Mouse (Mus musculus) ZHBTc4 (cell line): ENCODE data around the gene Nphp4.

Source experiments
- DNase-seq: peaks from one replicate; pipeline ENCODE4 v3.0.0-alpha.2; 2011; ENCODE audit warnings: low read depth, low spot score

Gene Nphp4

GRCm38 (mm10) chr4:152476427-152477023 lies at the start of gene Nphp4:
TSS of gene Nphp4 (plus strand) at chr4:152476706.
- no peak for DNase-seq

DNA sequence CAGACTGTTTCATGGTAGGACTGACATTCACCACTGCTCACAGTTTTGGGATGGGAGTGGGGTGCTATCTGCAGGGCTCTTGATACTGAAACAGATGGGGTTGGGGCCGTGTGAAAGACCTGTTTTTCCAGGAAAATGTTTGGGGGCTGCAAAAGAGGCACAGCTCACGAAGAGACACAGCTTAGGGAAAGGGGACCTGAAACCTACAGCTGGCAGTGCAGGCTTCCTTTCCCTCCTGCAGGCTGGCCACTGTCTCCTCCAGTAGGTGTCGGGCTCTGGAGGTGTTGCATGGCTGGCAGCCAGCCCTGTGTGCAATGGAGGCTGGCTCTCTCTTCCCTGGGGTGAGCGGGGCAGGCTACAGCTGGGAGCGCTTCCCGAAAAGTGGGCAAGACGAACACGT lies 48.2 kb upstream of the Nphp4 start:
- DNase-seq, result no peak

- peak; percentile 70 for DNase-seq
These were observed 44.2 kb upstream of the Nphp4 start for GRCm38 (mm10) chr4:152432308-152432707.

DNA sequence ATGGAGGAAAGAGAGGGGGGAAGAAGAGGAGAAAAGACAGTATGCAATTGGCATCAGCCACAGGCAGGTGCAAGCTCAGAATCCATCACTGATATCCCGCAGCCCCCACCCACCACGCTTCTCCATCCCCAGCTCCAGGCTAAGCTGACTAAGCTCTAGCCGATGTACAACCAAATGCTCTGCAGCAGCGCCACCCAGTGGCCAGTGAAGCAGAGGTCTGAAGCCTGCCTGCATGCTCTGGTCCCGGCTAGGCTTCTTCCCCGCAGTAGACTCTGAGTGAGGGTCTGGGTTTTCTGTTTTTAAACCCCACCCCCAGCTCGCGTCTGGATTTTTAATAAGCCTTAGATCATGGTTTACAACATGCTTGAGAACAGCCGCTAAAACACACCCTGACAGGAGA lies 41.7 kb upstream of the Nphp4 start:
- DNase-seq, result peak; percentile 93

- peak; percentile 73 for DNase-seq
These were observed 41.3 kb upstream of the Nphp4 start for GRCm38 (mm10) chr4:152435255-152435654.

DNA sequence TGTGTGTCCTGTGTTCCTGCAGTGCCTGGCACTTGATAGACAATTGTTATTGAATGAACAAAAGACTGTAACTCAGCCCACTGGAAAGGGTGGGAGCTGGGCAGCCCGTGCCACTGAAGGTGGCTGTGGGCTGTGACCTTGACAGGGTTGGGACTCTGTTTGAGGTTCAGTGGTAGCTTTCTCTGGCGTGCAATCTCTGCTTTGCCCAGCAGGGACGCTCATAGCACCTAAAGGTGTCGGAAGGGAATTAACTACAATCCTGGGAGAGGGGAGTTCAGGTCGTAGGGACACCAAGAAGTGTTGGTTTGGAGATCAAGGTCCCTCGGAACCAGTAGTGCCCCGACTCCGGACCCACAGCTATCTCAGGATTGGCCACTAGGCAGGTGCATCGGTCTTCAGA lies 35.6 kb upstream of the Nphp4 start:
- DNase-seq, result peak; percentile 72

GRCm38 (mm10) chr4:152441536-152441935 lies 35.0 kb upstream of the Nphp4 start:
- DNase-seq, result peak; percentile 42

GRCm38 (mm10) chr4:152446178-152446577 lies 30.3 kb upstream of the Nphp4 start:
- DNase-seq, result no peak

- DNase-seq, result peak; percentile 24
These were observed 28.5 kb upstream of the Nphp4 start for GRCm38 (mm10) chr4:152447731-152448665.

DNA sequence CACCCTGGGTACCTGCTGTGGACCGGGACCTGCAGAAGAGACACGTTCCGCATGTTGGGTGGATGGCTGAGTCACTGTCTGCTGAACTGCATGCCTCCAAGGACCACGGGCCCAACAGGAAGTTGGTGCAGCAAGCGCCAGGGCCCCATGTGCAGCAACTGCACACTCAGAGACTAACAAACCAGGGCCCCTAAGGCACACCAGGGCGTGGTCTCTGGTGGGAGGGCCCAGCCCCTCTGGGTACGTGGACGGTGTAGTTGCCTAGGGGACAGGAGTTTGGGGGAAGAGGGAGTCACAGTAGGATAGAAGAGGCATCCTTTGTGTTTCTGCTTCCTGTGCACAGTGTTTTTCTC lies 27.9 kb upstream of the Nphp4 start:
- DNase-seq, result peak; percentile 42

DNA sequence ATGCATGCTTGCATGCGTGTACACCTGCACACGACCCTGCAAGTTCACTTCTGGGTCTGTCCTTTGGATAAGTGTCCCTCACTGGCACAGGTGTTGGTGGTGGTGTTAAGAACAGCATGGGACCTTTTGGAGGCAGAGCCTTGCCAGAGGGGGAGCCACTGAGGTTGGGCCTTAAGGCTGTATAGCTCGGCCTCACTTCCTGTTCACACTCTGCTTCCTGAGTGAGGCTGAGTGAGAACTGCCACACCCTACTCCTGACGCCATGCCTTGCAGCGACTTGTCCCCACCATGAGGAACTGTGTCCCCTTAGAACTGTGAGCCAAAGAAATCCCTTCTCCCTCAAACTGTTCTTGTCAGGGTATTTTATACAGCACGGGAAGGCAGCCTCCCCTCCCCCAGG lies 25.1 kb upstream of the Nphp4 start:
- peak; percentile 54 for DNase-seq

DNA sequence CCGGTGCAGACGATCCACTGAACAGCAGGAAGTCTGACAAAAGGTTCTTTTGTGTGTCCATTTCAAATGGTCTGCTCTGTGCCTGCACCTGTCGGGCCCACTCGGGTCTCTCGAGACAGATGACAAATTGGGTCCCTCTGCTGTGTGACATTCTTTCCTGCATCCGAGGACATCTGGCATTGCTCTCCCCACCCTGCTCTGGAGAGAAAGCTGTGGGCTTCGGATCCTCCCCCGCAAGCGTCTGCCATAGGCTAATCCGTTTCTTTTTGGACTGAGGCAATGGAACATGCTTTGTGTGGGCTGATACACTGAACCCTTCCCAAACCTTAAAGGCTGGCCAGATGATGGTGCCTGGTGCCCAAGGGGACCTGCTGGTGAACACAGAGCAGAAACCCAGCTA lies 23.4 kb upstream of the Nphp4 start:
- no peak for DNase-seq

GRCm38 (mm10) chr4:152454153-152454552 lies 22.4 kb upstream of the Nphp4 start:
- no peak for DNase-seq

- DNase-seq, result no peak
These were observed 19.9 kb upstream of the Nphp4 start for GRCm38 (mm10) chr4:152456609-152457008.

GRCm38 (mm10) chr4:152457673-152458072 lies 18.8 kb upstream of the Nphp4 start:
- DNase-seq, result no peak

DNA sequence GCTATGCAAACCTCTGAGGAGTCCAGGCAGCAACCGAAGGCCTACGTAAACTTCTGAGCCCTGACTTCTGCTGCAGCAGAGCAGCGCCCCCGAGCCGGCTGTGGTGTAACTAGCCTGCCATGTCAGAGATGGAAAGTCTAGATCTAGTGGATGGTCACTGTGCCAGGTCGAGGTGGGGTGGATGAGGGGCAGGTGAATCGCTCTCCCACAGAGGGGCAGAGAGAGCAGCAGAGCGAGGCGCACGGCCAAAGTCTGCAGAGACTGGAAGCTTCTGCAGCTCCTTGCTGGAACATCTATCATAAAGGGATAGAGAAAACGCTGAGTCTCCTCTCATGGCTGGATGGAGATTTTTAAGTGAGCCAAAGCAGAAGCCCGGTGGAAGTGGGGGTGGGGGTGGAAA lies 14.0 kb upstream of the Nphp4 start:
- DNase-seq, result no peak

DNA sequence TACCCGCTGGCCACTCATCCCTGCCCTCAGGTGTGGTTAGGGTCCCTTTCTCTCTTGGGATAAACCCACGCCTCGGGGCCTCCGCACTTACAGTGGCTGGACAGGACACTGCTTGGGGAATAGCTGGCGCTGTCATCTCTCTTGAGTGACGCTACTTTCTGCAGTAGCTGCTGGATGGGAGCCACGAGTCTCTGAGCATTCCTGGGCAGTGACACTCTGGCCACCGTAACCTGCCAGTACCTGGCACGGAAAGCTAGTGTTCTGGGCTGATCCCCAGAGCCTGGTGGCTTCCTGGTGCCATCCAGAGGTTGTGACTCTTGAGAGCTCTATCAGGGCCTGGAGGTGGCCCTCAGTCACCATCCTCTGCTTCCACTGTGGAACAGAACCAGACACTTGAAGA lies 13.4 kb upstream of the Nphp4 start:
- no peak for DNase-seq

- DNase-seq, result no peak
These were observed 11.4 kb upstream of the Nphp4 start for GRCm38 (mm10) chr4:152465116-152465515.

GRCm38 (mm10) chr4:152466601-152467000 lies 9.9 kb upstream of the Nphp4 start:
- no peak for DNase-seq

DNA sequence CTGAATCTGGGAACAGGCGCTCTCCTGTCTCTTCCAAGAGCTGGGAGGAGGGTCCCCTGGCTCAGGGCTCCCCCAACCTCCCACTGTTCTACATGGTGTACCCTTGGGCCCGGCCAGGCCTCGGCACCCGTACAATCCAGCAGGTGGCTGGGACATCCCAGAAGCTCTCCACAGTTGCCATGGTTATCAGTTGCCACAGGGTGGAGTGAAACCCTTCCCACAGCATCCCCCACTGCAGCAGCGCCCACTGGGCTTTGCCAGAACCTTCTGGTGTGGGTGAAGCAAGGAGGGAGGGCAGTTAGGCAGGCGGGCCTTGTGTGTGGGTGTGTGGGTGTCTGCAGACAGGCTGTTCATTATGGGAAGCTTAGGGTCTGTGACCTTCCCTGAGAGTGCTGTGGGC lies 8.6 kb upstream of the Nphp4 start:
- no peak for DNase-seq

DNA sequence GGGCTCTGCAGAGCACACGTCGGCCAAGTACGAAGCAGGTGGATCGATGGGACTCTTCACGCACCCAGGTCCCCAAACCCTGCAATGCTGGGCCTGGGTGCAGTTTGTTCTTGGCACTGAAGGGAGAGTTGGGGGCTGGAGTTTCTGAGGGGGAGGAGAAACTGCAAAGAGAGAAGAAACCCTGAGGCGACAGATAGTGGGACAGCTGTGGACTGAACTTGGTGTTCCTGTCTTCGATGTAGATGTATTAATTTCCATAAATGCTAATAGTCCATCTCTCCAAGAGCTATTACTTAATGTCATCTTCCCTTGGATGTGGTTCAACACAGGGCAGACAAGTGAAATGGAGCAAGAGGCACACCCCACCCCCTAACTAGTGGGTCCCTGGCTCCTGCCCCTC lies 565 bp upstream of the Nphp4 start:
- no peak for DNase-seq

DNA sequence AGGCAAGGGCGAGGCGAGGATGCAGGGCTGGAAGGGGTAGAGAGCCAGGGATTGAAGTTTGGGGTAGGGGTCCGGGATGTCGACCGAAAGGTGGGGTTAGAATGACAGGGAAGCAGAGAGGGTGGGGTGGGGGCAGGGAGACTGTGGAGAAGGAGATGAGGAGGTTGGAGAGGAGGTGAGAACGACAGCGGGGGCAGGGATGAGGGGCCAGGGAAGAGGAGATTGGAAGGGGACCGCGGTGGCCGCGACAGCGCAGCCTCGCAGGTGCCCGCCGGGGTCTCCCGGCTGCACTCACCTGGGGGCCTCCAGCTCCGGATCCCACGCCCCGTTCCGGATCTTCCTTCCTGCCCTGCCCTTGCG lies 580 bp downstream of the Nphp4 start:
- DNase-seq, result no peak
